Mouse (Mus musculus) heart, postnatal 25 days (tissue): Measurements from ENCODE around the gene Ssh3. TPM values are rescaled to one million over a fixed set of nuclear protein-coding genes. Genes with fewer than 3 reads are reported as not detected.

Experiments
- DNase-seq: peaks from one replicate; pipeline ENCODE4 v3.0.0; 2022; ENCODE audit warnings: low spot score
- intact Hi-C: fragments of 180-260 bp; cut with DNase I; formaldehyde crosslinking; loops from one replicate; pipeline ENCODE4 v1.15.1; 2025
- microRNA-seq: library from miRNA; unstranded; fragments of <30 nt; microRNA quantifications from one replicate; pipeline ENCODE4 v1.2.0, GENCODE M21; 2022
- total RNA-seq, 2 experiments: library from RNA; stranded (reverse); gene quantifications; 2 replicates each; pipeline ENCODE4 v1.2.3; 2021

Gene Ssh3
- total RNA-seq, 2 experiments from 2014 or later = 5.8 to 6.6 TPM

GRCm38 (mm10) chr19:4220957-4221743 lies 47.8 kb downstream of the Ssh3 start:
- intact Hi-C loops = no loop called here
- DNase-seq = no peak

- DNase-seq = no peak
- intact Hi-C loops = no loop called here
Measured at GRCm38 (mm10) chr19:4220416-4220815, 48.6 kb downstream of the Ssh3 start.

- intact Hi-C loops = no loop called here
- DNase-seq = no peak
Measured at GRCm38 (mm10) chr19:4219943-4220342, 49.0 kb downstream of the Ssh3 start.

GRCm38 (mm10) chr19:4218784-4219183 lies 50.2 kb downstream of the Ssh3 start:
- intact Hi-C loops = no loop called here
- DNase-seq = no peak

DNA sequence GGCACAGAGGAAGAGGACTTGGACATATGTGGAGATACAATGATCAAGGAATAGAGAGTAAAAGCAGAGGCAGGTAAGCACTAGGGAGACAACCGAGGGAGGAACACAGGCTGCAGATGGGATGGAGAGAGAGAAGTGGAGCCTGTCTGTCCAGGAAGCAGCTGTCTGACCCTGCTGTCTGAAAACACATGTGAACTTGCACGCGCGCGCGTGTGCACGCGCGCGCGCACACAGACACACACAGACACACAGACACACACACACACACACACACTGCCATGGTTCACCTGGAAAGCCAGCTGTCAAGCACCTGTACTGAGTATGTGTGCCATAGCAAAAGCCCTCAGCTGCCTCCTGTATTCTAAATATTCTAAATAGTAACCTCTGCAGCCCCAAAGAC lies 50.7 kb downstream of the Ssh3 start:
- intact Hi-C loops = no loop called here
- DNase-seq = no peak

GRCm38 (mm10) chr19:4217855-4218254 lies 51.1 kb downstream of the Ssh3 start:
- intact Hi-C loops = no loop called here

GRCm38 (mm10) chr19:4217140-4217539 lies 51.8 kb downstream of the Ssh3 start:
- intact Hi-C loops = no loop called here
- DNase-seq = no peak

More at GRCm38 (mm10) chr19:4217855-4218254, 51.1 kb downstream of the Ssh3 start:
- no peak for DNase-seq

- no peak for DNase-seq
- intact Hi-C loops = no loop called here
Measured at GRCm38 (mm10) chr19:4216041-4216685, 52.8 kb downstream of the Ssh3 start.

- DNase-seq = no peak
- intact Hi-C loops = no loop called here
Measured at GRCm38 (mm10) chr19:4215451-4215840, 53.5 kb downstream of the Ssh3 start.

- no peak for DNase-seq
- intact Hi-C loops = no loop called here
Measured at GRCm38 (mm10) chr19:4214771-4215450, 54.1 kb downstream of the Ssh3 start.

DNA sequence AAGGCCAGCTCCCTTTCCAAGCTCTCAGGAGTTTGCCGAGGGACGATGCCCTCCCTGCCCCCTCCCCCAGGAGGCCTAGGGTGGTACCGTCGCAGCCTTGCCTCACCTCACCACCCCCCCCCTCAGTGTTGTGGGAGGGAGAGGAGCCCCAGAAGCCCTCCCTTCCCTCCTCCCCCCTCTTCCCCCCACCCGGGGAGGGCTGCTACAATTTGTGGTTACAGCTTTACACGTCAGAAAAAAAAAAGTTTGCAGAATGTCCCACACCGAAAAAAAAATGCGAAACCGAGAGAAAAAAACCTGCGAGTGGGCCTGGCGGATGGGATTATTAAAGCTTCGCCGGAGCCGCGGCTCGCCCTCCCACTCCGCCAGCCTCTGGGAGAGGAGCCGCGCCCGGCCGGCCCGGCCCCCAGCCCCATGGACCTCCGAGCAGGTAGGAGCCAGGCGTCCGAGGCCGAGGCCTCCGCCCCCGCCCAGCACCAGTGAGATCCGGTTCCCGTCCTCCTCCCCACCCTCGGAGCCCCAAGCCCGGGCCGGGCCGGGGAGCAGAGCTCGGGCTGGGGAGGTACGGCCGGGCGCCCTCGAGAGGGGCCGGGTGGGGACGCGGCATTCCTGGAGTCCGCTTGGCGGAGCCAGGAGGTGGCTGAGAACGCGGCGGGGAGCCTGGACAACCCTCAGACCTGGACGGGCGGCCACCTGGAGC lies 54.8 kb downstream of the Ssh3 start, which contains the start of the genes Clcf1 and AC109138.7:
Gene Clcf1 (plus strand): TSS at position 168 of the 700 bp plus-strand sequence.
Gene AC109138.7 (plus strand): TSS at position 287 of the 700 bp plus-strand sequence.
- intact Hi-C loops = no loop called here
- DNase-seq = no peak

- no peak for DNase-seq
Measured at GRCm38 (mm10) chr19:4213524-4213974, 55.4 kb downstream of the Ssh3 start.

GRCm38 (mm10) chr19:4211891-4212588 lies 56.9 kb downstream of the Ssh3 start:
- intact Hi-C loops = no loop called here
- no peak for DNase-seq

More at GRCm38 (mm10) chr19:4213524-4213974, 55.4 kb downstream of the Ssh3 start:
- intact Hi-C loops = no loop called here

Small RNA genes lying within 50 kb of the gene (microRNA-seq; reads per million reads assigned to microRNA genes)
- gene Gm26115 (not detected), gene Mir6985 (1.1 reads per million)

Other genes starting within 250 kb of the Ssh3 start
- 100 to 1,000 TPM; 321 to 327 TPM for gene Gstp1, start 231.2 kb downstream of the Ssh3 start, total RNA-seq
- gene Gstp2, start 223.2 kb downstream of the Ssh3 start, total RNA-seq = 100 to 1,000 TPM in 1 of 2 experiments, 10 to 100 TPM in 1; 87.8 to 116 TPM
- gene Gstp3, start 209.6 kb downstream of the Ssh3 start, total RNA-seq = not detected
- not detected for gene Cabp2, start 187.6 kb downstream of the Ssh3 start, total RNA-seq
- 10 to 100 TPM; 36.6 to 45.1 TPM for gene Cdk2ap2, start 172.0 kb downstream of the Ssh3 start, total RNA-seq
- 10 to 100 TPM; 20.8 to 22.1 TPM for gene Pitpnm1, start 169.2 kb downstream of the Ssh3 start, total RNA-seq
- gene Aip, start 143.3 kb downstream of the Ssh3 start, total RNA-seq = 10 to 100 TPM; 54.2 to 56.8 TPM
- not detected for gene Gpr152, start 129.4 kb downstream of the Ssh3 start, total RNA-seq
- under 1 TPM in 1 of 2 experiments, not detected in 1; 0.31 TPM for gene Cabp4, start 125.1 kb downstream of the Ssh3 start, total RNA-seq
- 10 to 100 TPM; 53.4 to 57.6 TPM for gene Coro1b, start 120.6 kb downstream of the Ssh3 start, total RNA-seq
- 1 to 10 TPM in 1 of 2 experiments, under 1 TPM in 1; 0.94 to 1.5 TPM for gene Ptprcap, start 115.6 kb downstream of the Ssh3 start, total RNA-seq
- gene Rps6kb2, start 105.8 kb downstream of the Ssh3 start, total RNA-seq = 10 to 100 TPM; 16.5 to 16.8 TPM
- gene Carns1, start 93.7 kb downstream of the Ssh3 start, total RNA-seq = 10 to 100 TPM; 33.5 to 34.1 TPM
- gene Tbc1d10c, start 77.9 kb downstream of the Ssh3 start, total RNA-seq = 1 to 10 TPM; 9.2 to 9.3 TPM
- gene Ppp1ca, start 77.1 kb downstream of the Ssh3 start, total RNA-seq = 100 to 1,000 TPM; 337 TPM
- 1 to 10 TPM; 5.3 to 5.8 TPM for gene Rad9a, start 67.5 kb downstream of the Ssh3 start, total RNA-seq
- gene Clcf1, start 54.9 kb downstream of the Ssh3 start, total RNA-seq = 1 to 10 TPM in 1 of 2 experiments, under 1 TPM in 1; 0.94 to 2.0 TPM
- gene AC109138.7, start 54.8 kb downstream of the Ssh3 start, total RNA-seq = not detected
- gene Pold4, start 37.3 kb downstream of the Ssh3 start, total RNA-seq = 10 to 100 TPM in 1 of 2 experiments, 1 to 10 TPM in 1; 9.7 to 11.1 TPM
- 1 to 10 TPM; 1.2 to 1.5 TPM for gene Ankrd13d, start 14.0 kb upstream of the Ssh3 start, total RNA-seq
- gene Grk2, start 37.0 kb upstream of the Ssh3 start, total RNA-seq = 10 to 100 TPM; 49.3 to 57.9 TPM
- 10 to 100 TPM; 35.3 to 44.0 TPM for gene Kdm2a, start 129.1 kb upstream of the Ssh3 start, total RNA-seq
- gene Rhod, start 170.3 kb upstream of the Ssh3 start, total RNA-seq = 1 to 10 TPM; 4.6 to 6.4 TPM
- gene Syt12, start 208.3 kb upstream of the Ssh3 start, total RNA-seq = 1 to 10 TPM; 5.0 to 6.7 TPM
- under 1 TPM in 1 of 2 experiments, not detected in 1; 0.22 TPM for gene 2010003K11Rik, start 229.4 kb upstream of the Ssh3 start, total RNA-seq
- gene Pcx, start 241.3 kb upstream of the Ssh3 start, total RNA-seq = 10 to 100 TPM; 30.9 to 36.8 TPM